Mouse (Mus musculus) forebrain, embryonic 15.5 days (tissue): Measurements from ENCODE around the gene Fst. TPM values are rescaled to one million over a fixed set of nuclear protein-coding genes. Genes with fewer than 3 reads are reported as not detected.

ENCODE experiments used
- ATAC-seq: fragments of 200-750 bp; cut with Nextera tagmentation; replicated peaks from 2 replicates; pipeline ENCODE4 v1.8.0; 2017; ENCODE audit warnings: mild to moderate bottlenecking, moderate TSS enrichment, moderate library complexity
- H3K27ac ChIP-seq: fragments of 300-500 bp; sonication (generic); replicated peaks from 2 replicates; pipeline ENCODE4 v1.5.1; 2015; ENCODE audit warnings: mild to moderate bottlenecking, inconsistent platforms
- H3K27me3 ChIP-seq: fragments of 300-500 bp; sonication (generic); 2 replicates; pipeline ENCODE4 v1.6.1; 2015; ENCODE audit warnings: inconsistent platforms
- H3K36me3 ChIP-seq: fragments of 300-500 bp; sonication (generic); 2 replicates; pipeline ENCODE4 v1.6.1; 2015; ENCODE audit warnings: mild to moderate bottlenecking, inconsistent platforms
- H3K4me1 ChIP-seq: fragments of 300-500 bp; sonication (generic); 2 replicates; pipeline ENCODE4 v1.6.1; 2015; ENCODE audit warnings: inconsistent platforms
- H3K4me2 ChIP-seq: fragments of 300-500 bp; sonication (generic); replicated peaks from 2 replicates; pipeline ENCODE4 v1.6.1; 2015; ENCODE audit warnings: mild to moderate bottlenecking, inconsistent platforms
- H3K4me3 ChIP-seq: fragments of 300-500 bp; sonication (generic); 2 replicates; pipeline ENCODE4 v1.5.1; 2015; ENCODE audit warnings: mild to moderate bottlenecking, inconsistent platforms
- H3K9ac ChIP-seq: fragments of 300-500 bp; sonication (generic); replicated peaks from 2 replicates; pipeline ENCODE4 v1.6.1; 2015; ENCODE audit warnings: mild to moderate bottlenecking, inconsistent platforms
- H3K9me3 ChIP-seq: fragments of 300-500 bp; sonication (generic); 2 replicates; pipeline ENCODE4 v1.6.1; 2016; ENCODE audit warnings: inconsistent platforms
- WGBS: fragments of 180-500 bp; shearing (Covaris S2); methylation state at CpG from one replicate; pipeline ENCODE4 v1.1.7; 2015; ENCODE audit warnings: mixed read lengths; 5-methylcytosine and 5-hydroxymethylcytosine counted together
- polyA plus RNA-seq: library from polyadenylated mRNA; unstranded; fragments of >200 nt; fragmentation: Nextera tagmentation; extraction: Ambion mirVana; gene quantifications from 2 replicates; pipeline ENCODE4 v1.2.1, GENCODE M21; 2015

Fst gene
- polyA plus RNA-seq, 1 experiment from 2014 or later = 11.8 TPM

DNA sequence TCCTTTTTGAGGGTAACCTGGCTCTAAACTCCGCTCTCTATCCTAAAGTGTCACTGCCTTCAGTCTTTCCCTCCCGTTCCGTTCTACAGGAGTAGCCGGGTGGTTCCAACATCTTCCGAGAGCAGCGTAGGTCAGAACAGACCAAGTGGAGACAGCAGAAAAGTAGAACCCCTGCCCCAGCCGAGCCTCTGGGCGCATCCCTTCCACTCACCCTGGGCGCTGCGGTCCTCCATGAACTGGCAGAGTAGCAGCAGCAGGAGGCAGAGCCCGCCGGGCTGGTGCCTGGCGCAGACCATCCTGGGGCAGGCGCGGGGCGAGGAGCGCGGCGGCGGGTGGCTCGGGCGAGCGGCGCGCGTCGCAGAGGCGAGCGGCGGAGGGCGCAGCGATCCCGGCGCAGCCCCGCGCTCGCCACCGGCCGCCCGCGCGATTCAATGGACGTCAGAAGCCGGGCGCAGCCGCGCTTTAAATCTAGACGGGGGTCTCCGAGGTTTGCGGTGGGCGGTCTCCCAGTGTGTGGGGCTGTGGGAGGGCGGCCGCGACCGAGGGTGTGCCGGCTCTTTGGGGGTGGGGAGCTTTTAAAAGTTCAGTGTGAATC is 363 bp downstream of the Fst start:
- Histone ChIP-seq H3K27me3 (peaks cover 29% of the 10 kb centered on the region), H3K4me3 (peak overlapping the region; percentile 64), H3K36me3 (no peaks in the 10 kb centered on the region), H3K27ac (no peak overlapping the region), H3K4me2 (peak overlapping the region; percentile 99), H3K9ac (peak overlapping the region; percentile 57), H3K4me1 (peaks cover 43% of the 10 kb centered on the region), H3K9me3 (no peaks in the 10 kb centered on the region)
- under 1% methylated on average over 56 of the region's 56 CpGs for WGBS
- peak; percentile 66 for ATAC-seq

DNA sequence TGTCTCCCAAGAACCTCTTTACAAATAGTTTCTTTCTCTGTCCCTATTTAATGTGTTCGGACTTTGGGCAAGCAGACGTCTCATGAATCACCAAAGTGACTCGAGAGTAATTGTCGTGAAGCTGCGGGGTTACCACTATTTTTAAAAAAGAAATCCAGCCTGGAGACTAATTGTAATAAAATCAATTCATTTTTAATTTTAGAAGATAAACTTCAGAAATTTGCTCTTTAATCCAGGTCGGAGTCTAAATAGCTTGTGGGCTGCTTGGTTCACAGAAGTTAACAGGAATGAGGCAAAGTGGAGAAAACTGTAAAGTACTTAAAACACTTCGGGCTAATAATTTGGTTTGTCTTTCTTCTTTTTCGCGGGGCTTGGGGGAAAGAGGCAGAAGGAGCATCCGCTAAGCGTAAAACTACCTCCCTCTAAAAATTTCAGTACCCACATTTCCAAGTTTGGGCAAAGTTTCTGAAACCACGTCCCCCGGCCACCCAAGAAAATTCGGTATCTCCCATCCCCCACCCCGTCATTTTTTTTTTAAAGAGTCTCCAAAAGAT is 1.1 kb downstream of the Fst start:
- peak overlapping the region; percentile 22; the same call in 1 of the 2 replicates for H3K9ac ChIP-seq
- ATAC-seq = no peak
- peaks cover 29% of the 10 kb centered on the region for H3K27me3 ChIP-seq
- no peak overlapping the region for H3K27ac ChIP-seq
- 3% methylated on average over 15 of the region's 15 CpGs for WGBS
- H3K4me2 ChIP-seq = peak overlapping the region; percentile 99
- no peaks in the 10 kb centered on the region for H3K9me3 ChIP-seq
- H3K4me1 ChIP-seq = peaks cover 43% of the 10 kb centered on the region
- H3K36me3 ChIP-seq = no peaks in the 10 kb centered on the region
- H3K4me3 ChIP-seq = peak overlapping the region; percentile 64

DNA sequence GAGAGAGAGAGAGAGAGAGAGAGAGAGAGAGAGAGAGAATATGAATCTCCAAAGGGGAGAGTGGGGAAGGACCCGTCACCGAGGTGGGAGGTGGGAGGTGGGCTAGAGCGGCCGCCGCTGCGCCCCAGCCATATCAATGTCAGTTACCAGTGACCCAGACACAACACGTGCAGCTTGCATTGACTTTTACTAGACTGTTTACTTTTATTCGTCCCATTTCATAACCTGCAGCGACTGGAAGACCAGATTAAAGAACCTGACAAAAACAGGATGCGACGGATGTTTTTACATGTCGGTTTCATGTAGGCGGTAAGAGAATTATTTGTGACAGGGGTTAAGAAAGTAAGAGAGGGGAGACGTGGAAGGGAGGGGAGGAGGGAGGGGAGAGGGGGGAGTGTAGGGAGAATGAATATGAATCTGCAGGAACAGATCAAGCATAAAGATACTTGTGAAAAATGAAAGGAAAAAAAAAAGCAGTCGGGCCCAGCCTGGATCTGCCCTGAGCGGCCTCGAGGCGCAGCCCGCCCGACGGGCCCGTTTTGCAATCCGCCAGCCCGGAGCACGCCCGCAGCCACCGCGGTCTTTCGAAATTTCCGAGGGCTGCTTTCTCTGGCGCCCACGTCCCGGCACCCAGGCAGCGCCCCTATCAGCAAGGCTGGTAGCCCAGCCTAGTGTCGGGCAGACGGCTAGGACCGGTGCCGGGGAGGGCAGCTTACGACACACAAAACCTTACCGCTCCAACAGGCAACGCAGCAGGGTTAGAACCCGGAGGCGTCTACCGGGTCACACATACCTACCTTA is 1.8 kb downstream of the Fst start:
- H3K36me3 ChIP-seq = no peaks in the 10 kb centered on the region
- H3K9me3 ChIP-seq = no peaks in the 10 kb centered on the region
- H3K4me2 ChIP-seq = peak overlapping the region; percentile 99
- peak overlapping the region; percentile 22; the same call in 1 of the 2 replicates for H3K9ac ChIP-seq
- H3K27ac ChIP-seq = no peak overlapping the region
- WGBS = 1% methylated on average over 44 of the region's 44 CpGs
- peak overlapping the region; percentile 64 for H3K4me3 ChIP-seq
- H3K4me1 ChIP-seq = peaks cover 43% of the 10 kb centered on the region
- no peak for ATAC-seq
- peaks cover 29% of the 10 kb centered on the region for H3K27me3 ChIP-seq

GRCm38 (mm10) chr13:114456224-114456623 is 2.5 kb downstream of the Fst start:
- Histone ChIP-seq H3K9ac (0 out of 2 replicates have a peak overlapping the region, but pooled peaks have one; percentile 19), H3K27me3 (peaks cover 29% of the 10 kb centered on the region), H3K4me2 (peak overlapping the region; percentile 99), H3K36me3 (no peaks in the 10 kb centered on the region), H3K4me1 (peaks cover 43% of the 10 kb centered on the region), H3K27ac (no peak overlapping the region), H3K4me3 (peak overlapping the region; percentile 34), H3K9me3 (no peaks in the 10 kb centered on the region)
- ATAC-seq = 0 out of 2 replicates have a peak, but pooled peaks have one; percentile 5
- 2% methylated on average over 14 of the region's 14 CpGs for WGBS

DNA sequence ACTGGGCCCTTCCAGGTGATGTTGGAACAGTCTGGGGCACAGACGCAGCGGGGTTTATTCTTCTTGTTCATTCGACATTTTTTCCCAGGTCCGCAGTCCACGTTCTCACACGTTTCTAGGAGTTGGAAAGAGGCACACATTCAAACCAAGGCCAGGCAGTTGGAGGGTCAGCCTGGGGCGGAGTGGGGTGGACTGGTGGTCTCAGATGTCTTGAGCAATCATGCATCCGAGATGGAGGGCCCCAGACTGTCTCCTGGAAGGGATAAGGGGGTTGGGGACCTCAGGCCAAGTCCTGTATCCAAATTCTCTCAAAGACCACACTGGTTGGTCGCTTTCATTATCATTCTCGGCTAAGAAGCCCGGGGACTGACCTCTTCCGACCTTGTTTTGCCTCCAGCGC is 3.0 kb downstream of the Fst start:
- 21% methylated on average over 13 of the region's 13 CpGs for WGBS

DNA sequence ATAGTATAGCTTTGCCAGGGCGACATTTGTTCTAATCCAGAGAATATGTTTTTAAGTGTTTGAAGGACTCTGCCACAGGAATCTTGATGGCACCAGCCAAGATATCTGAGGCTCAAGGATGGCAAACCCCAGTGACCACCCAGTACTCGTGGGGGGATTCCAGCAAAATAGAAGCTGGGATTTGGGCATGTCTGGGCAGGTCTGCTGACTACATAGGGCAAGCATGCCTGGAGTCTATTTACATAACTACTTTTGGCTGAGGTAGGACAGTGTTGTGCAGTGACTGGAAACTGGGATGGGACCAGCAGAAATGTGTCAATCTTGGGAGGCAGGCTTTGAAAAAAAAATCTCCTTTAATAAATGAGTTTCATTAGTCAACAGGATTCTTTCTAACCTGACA is 11.5 kb downstream of the Fst start:
- Histone ChIP-seq H3K27me3 (no peaks in the 10 kb centered on the region), H3K4me3 (no peak overlapping the region), H3K4me1 (no peaks in the 10 kb centered on the region), H3K9me3 (no peaks in the 10 kb centered on the region), H3K27ac (no peak overlapping the region), H3K36me3 (no peaks in the 10 kb centered on the region), H3K9ac (no peak overlapping the region), H3K4me2 (no peak overlapping the region)
- 76% methylated on average over 2 of the region's 2 CpGs for WGBS
- ATAC-seq = no peak

More for the DNA sequence above, 3.0 kb downstream of the Fst start:
- peak overlapping the region; percentile 34 for H3K4me3 ChIP-seq
- peak overlapping the region; percentile 19; the same call in 1 of the 2 replicates for H3K9ac ChIP-seq
- no peaks in the 10 kb centered on the region for H3K36me3 ChIP-seq
- H3K27me3 ChIP-seq = peaks cover 27% of the 10 kb centered on the region
- H3K4me1 ChIP-seq = peaks cover 43% of the 10 kb centered on the region
- no peak overlapping the region for H3K27ac ChIP-seq
- H3K4me2 ChIP-seq = peak overlapping the region; percentile 99
- no peaks in the 10 kb centered on the region for H3K9me3 ChIP-seq
- no peak for ATAC-seq

DNA sequence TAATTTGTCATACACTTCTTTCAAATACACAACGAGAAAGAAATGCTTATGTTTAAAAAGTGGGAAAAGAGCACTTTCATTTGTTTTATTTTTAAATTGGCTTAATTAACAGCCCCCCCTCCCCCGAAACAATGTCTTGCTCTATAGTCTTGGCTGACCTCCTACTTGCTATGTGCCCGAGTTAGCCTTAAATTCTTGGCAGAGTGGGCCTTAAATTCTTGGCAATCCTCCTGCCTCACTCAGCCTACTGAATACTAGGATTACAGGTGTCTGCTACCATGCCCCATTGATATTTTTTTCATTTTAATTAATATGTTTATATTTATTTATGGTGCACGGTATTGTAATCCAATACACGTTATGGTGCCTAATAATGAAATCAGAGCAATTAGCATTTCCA is 26.3 kb downstream of the Fst start:
- no peaks in the 10 kb centered on the region for H3K36me3 ChIP-seq
- no peak for ATAC-seq
- 49% methylated on average over 5 of the region's 5 CpGs for WGBS
- no peaks in the 10 kb centered on the region for H3K9me3 ChIP-seq
- H3K4me3 ChIP-seq = no peak overlapping the region
- H3K4me1 ChIP-seq = no peaks in the 10 kb centered on the region
- no peak overlapping the region for H3K9ac ChIP-seq
- no peaks in the 10 kb centered on the region for H3K27me3 ChIP-seq
- no peak overlapping the region for H3K27ac ChIP-seq
- no peak overlapping the region for H3K4me2 ChIP-seq

DNA sequence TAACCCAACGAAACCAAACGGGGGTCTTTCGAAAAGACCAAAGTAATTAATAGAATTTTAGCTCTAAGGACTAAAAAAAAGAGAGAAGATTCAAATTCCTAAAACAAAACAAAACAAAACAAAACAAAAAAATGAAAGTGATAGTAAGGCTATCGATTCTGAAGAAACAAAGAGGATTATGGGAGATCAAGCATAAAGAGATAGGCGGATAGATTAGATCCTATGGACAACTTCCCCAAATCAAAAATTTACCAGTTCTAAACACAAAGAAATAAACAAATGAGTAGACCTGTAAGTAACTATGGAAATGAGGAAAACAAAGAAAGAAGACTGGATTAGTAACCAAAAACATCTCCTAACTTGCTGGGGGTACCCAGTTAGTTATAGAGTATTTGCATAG is 33.5 kb downstream of the Fst start:
- no peaks in the 10 kb centered on the region for H3K4me1 ChIP-seq
- no peak overlapping the region for H3K9ac ChIP-seq
- H3K4me3 ChIP-seq = no peak overlapping the region
- H3K36me3 ChIP-seq = no peaks in the 10 kb centered on the region
- ATAC-seq = no peak
- no peak overlapping the region for H3K4me2 ChIP-seq
- H3K27ac ChIP-seq = no peak overlapping the region
- no peaks in the 10 kb centered on the region for H3K27me3 ChIP-seq
- WGBS = 90% methylated on average over 5 of the region's 5 CpGs
- H3K9me3 ChIP-seq = no peaks in the 10 kb centered on the region

DNA sequence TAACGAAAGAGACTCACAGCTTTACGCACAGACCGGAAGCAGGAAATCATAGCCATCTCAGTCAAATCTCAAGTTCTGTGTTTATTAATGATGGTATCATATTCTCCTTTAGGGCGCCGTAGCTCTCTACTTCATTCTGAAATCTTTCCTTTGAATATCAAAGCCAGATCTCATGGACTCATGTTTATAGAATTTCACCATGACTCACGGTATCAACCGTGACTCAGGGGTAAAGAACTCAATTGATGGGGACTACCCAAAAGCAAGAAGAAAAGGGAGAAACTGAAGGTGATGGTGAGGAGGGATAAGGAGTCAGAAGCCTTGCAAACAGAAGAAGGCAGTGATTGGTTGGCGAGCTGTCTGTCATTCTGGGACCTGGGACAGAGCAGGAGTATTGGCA is 38.5 kb downstream of the Fst start:
- Histone ChIP-seq H3K4me1 (no peaks in the 10 kb centered on the region), H3K27me3 (no peaks in the 10 kb centered on the region), H3K36me3 (no peaks in the 10 kb centered on the region), H3K4me3 (no peak overlapping the region), H3K27ac (no peak overlapping the region), H3K4me2 (no peak overlapping the region), H3K9me3 (no peaks in the 10 kb centered on the region), H3K9ac (no peak overlapping the region)
- ATAC-seq = no peak
- WGBS = 90% methylated on average over 8 of the region's 8 CpGs

DNA sequence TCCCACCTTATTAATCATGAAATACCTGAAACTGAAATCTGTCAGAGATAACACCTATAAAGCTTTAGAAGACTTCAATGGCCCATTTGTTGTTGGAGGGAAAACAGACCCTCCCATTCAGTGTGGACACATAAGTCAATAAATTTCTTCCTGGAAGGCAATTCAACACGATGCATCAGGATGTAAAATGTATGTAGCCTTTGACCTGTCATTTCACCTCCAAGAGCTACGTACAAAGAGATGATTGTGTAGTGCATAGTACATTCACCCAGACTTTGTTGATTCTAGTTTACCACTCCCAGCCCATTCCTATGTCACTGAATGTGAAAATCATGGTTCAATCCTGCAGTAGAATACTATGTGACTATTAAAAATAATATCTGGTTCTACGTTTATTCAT is 39.4 kb downstream of the Fst start:
- no peak overlapping the region for H3K27ac ChIP-seq
- no peak overlapping the region for H3K4me3 ChIP-seq
- no peaks in the 10 kb centered on the region for H3K36me3 ChIP-seq
- no peaks in the 10 kb centered on the region for H3K4me1 ChIP-seq
- no peak overlapping the region for H3K4me2 ChIP-seq
- no peaks in the 10 kb centered on the region for H3K9me3 ChIP-seq
- no peaks in the 10 kb centered on the region for H3K27me3 ChIP-seq
- 92% methylated on average over 3 of the region's 3 CpGs for WGBS
- ATAC-seq = no peak
- no peak overlapping the region for H3K9ac ChIP-seq

GRCm38 (mm10) chr13:114412326-114412725 is 46.4 kb downstream of the Fst start:
- H3K4me1 ChIP-seq = no peaks in the 10 kb centered on the region
- no peaks in the 10 kb centered on the region for H3K27me3 ChIP-seq
- no peak overlapping the region for H3K9ac ChIP-seq
- no peak for ATAC-seq
- H3K4me2 ChIP-seq = no peak overlapping the region
- no peaks in the 10 kb centered on the region for H3K36me3 ChIP-seq
- no peak overlapping the region for H3K4me3 ChIP-seq
- H3K9me3 ChIP-seq = no peaks in the 10 kb centered on the region
- no peak overlapping the region for H3K27ac ChIP-seq

GRCm38 (mm10) chr13:114406866-114407265 is 51.9 kb downstream of the Fst start:
- no peak overlapping the region for H3K27ac ChIP-seq
- no peaks in the 10 kb centered on the region for H3K4me1 ChIP-seq
- H3K9ac ChIP-seq = no peak overlapping the region
- no peaks in the 10 kb centered on the region for H3K9me3 ChIP-seq
- WGBS = 2% methylated on average over 5 of the region's 5 CpGs
- H3K27me3 ChIP-seq = no peaks in the 10 kb centered on the region
- H3K4me2 ChIP-seq = no peak overlapping the region
- no peaks in the 10 kb centered on the region for H3K36me3 ChIP-seq
- ATAC-seq = no peak
- no peak overlapping the region for H3K4me3 ChIP-seq
